Mouse (Mus musculus): ENCODE measurements around the gene Gm20388.
A peak's percentile ranks its signal among the peaks of the same experiment; 100 is the strongest.

The Gm20388 gene

GRCm38 (mm10) chr8:121818226-121818625, 1907.6 kb downstream of the Gm20388 start:
- no peak for DNase-seq

GRCm38 (mm10) chr8:121820840-121821239, 1910.2 kb downstream of the Gm20388 start:
- no peak for DNase-seq

- no peak for DNase-seq
Observed at GRCm38 (mm10) chr8:121821320-121821719, 1910.7 kb downstream of the Gm20388 start.

- DNase-seq = no peak
Observed at GRCm38 (mm10) chr8:121821770-121822169, 1911.1 kb downstream of the Gm20388 start.

GRCm38 (mm10) chr8:121827726-121828125, 1917.1 kb downstream of the Gm20388 start:
- DNase-seq = no peak

GRCm38 (mm10) chr8:121828376-121829023, 1917.9 kb downstream of the Gm20388 start:
- no peak for DNase-seq

GRCm38 (mm10) chr8:121829048-121829776, 1918.6 kb downstream of the Gm20388 start, which contains the start of gene Klhdc4:
Gene Klhdc4 (minus strand): TSS chr8:121829569.
- peak; percentile 92 for DNase-seq

- no peak for DNase-seq
Observed at GRCm38 (mm10) chr8:121829777-121830362, 1919.2 kb downstream of the Gm20388 start.

- no peak for DNase-seq
Observed at GRCm38 (mm10) chr8:121832061-121832460, 1921.4 kb downstream of the Gm20388 start.

- DNase-seq = peak; percentile 79
Observed at GRCm38 (mm10) chr8:121832503-121832902, 1921.9 kb downstream of the Gm20388 start.

GRCm38 (mm10) chr8:121841242-121841641, 1930.6 kb downstream of the Gm20388 start:
- peak; percentile 52 for DNase-seq

GRCm38 (mm10) chr8:121842064-121842955, 1931.7 kb downstream of the Gm20388 start:
- no peak for DNase-seq

GRCm38 (mm10) chr8:121843184-121843733, 1932.6 kb downstream of the Gm20388 start:
- DNase-seq = no peak

- no peak for DNase-seq
Observed at GRCm38 (mm10) chr8:121844765-121845164, 1934.1 kb downstream of the Gm20388 start.

- DNase-seq = no peak
Observed at GRCm38 (mm10) chr8:121846815-121847214, 1936.2 kb downstream of the Gm20388 start.

- no peak for DNase-seq
Observed at GRCm38 (mm10) chr8:121847261-121847822, 1936.7 kb downstream of the Gm20388 start.

GRCm38 (mm10) chr8:121847987-121848386, 1937.3 kb downstream of the Gm20388 start:
- no peak for DNase-seq

GRCm38 (mm10) chr8:121848495-121848894, 1937.9 kb downstream of the Gm20388 start:
- no peak for DNase-seq

- no peak for DNase-seq
Observed at GRCm38 (mm10) chr8:121849303-121849702, 1938.7 kb downstream of the Gm20388 start.

GRCm38 (mm10) chr8:121850018-121850417, 1939.4 kb downstream of the Gm20388 start:
- DNase-seq = peak; percentile 83

GRCm38 (mm10) chr8:121850436-121850820, 1939.8 kb downstream of the Gm20388 start:
- DNase-seq = no peak

- peak; percentile 95 for DNase-seq
Observed at GRCm38 (mm10) chr8:121850821-121851470, 1940.3 kb downstream of the Gm20388 start.
